Mouse (Mus musculus) liver, embryonic 14 days (tissue): ENCODE data around the gene Skint2. TPM values are rescaled to one million over a fixed set of nuclear protein-coding genes. Genes with fewer than 3 reads are reported as not detected.

Experiments
- polyA plus RNA-seq: library from polyadenylated mRNA; depleted of rRNA; stranded (reverse); fragments of >200 nt; gene quantifications from 2 replicates; pipeline ENCODE4 v1.2.3, GENCODE M21; 2012; rRNA removed

The Skint2 gene
- not detected in 2 replicates for polyA plus RNA-seq

DNA sequence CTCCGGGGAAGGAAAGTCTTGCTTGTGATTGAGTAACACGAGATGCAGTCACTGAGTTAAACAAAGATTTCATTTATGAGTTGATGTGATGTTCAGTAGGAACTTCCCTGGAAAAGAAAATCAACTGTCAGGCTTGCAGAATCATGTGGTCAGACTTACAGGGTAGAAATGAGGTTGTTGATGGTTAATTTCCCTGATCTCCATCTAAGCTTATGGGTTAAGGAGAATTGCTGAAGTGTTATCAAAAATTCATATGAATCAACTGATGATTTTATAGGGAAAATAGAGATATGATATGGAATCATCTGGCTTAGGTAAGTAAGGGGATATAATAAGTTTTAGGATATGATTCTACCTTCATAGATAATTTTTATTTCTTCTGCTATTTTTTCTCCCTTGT lies at the start of gene Skint2:
Gene Skint2, plus strand, starts transcription at position 301 of the 400 bp plus-strand sequence.

Other genes with a start within 250 kb of the Skint2 start
- gene Skint9, start 123.2 kb upstream of the Skint2 start, polyA plus RNA-seq, result not detected in 2 replicates
- not detected in 2 replicates for gene Skint10, start 217.7 kb downstream of the Skint2 start, polyA plus RNA-seq